Mouse (Mus musculus) embryonic fibroblast, embryonic 13.5 days (primary cell): ENCODE results near the gene Cntnap2. TPM values are rescaled to one million over a fixed set of nuclear protein-coding genes. Genes with fewer than 3 reads are reported as not detected.

Experiments
- H3K27ac ChIP-seq: 2 replicates; pipeline ENCODE4 v1.5.1; 2012; ENCODE audit warnings: low read length, control low read depth, inconsistent platforms; ENCODE audit not compliant: insufficient read depth
- H3K4me1 ChIP-seq: 2 replicates; pipeline ENCODE4 v1.6.1; 2011; ENCODE audit warnings: low read length; ENCODE audit not compliant: control insufficient read depth, insufficient read depth
- H3K4me3 ChIP-seq: 2 replicates; pipeline ENCODE4 v1.5.1; 2011; ENCODE audit warnings: mild to moderate bottlenecking, control low read depth, low read length; ENCODE audit not compliant: insufficient read depth
- CTCF ChIP-seq: IDR thresholded peaks from 2 replicates; pipeline ENCODE4 v1.5.1; 2011; ENCODE audit warnings: mild to moderate bottlenecking, control low read depth, low read length, moderate library complexity, borderline replicate concordance; ENCODE audit not compliant: insufficient read depth
- POLR2A ChIP-seq: IDR thresholded peaks from 2 replicates; pipeline ENCODE4 v1.6.1; 2011; ENCODE audit warnings: low read depth, mild to moderate bottlenecking, control low read depth, low read length, moderate library complexity
- polyA plus RNA-seq: library from polyadenylated mRNA; stranded (reverse); fragments of >200 nt; gene quantifications from 2 replicates; pipeline ENCODE4 v1.2.4, GENCODE M21; 2011; ENCODE audit warnings: low read depth; ENCODE audit not compliant: missing spikeins, insufficient read length

Cntnap2 gene
- polyA plus RNA-seq, 1 experiment: 0.09 TPM

DNA sequence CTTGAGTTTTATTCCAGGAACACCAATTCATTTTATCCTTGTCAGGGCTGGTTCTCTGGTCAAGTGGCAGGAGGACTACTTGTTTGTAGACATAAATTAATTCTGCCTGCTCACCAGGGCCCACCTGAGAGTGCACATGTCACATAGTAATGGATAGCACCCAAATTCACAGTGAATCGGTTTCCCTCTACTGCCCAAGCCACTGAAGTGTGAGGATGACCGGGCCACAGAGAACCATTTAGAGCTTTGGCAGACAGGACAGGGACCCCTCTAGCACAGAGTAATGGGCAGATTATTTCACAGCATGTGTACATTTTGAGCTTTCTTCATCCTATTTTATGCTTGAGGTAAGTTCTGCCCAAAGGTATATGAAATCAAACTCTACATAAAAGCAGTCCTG lies 920.0 kb downstream of the Cntnap2 start:
- Histone ChIP-seq H3K27ac (no peak overlapping the region), H3K4me3 (no peak overlapping the region), H3K4me1 (no peaks in the 10 kb centered on the region)
- TF ChIP-seq POLR2A (no peak), CTCF (no peak)

DNA sequence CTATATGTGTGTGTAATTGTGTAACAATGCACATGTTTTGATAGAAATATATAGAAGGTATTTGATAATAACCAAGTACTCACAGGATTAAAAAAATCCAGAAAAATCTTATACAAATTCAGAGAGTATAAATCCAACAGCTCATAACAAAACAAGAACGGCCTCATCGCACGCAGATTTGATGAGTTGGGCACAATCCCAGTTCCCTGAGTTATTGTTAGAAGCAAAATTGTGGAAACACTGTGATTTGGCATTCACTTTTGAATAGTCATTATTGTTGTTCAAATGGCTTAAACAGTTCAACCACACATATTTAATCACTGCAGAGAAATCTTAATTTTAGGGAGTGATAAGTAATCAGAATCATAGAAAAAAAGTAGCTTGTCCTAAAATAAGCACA lies 928.9 kb downstream of the Cntnap2 start:
- H3K4me1 ChIP-seq: no peaks in the 10 kb centered on the region
- TF ChIP-seq CTCF: no peak
- no peak for TF ChIP-seq POLR2A
- H3K27ac ChIP-seq: no peak overlapping the region
- no peak overlapping the region for H3K4me3 ChIP-seq

DNA sequence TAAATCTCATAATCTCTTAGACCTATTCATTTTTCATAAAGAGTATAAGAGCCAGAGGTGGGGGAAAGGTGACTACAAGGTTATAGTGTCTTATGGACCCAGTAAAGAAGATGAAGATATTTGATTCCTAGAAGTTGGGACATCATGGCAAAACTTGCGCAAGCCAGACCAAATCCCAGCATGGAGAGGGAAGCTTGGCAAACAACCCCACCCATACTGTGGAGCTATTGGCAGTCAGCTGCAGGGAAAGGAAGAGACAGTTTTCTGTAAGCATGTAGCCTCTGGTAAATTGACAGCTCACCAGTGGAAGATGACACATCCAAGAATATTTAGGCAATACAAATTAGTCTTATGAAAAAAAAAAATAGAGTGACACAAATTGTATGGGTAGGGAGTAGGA lies 931.9 kb downstream of the Cntnap2 start:
- no peak overlapping the region for H3K4me3 ChIP-seq
- no peaks in the 10 kb centered on the region for H3K4me1 ChIP-seq
- TF ChIP-seq POLR2A (no peak), CTCF (no peak)
- H3K27ac ChIP-seq: no peak overlapping the region

DNA sequence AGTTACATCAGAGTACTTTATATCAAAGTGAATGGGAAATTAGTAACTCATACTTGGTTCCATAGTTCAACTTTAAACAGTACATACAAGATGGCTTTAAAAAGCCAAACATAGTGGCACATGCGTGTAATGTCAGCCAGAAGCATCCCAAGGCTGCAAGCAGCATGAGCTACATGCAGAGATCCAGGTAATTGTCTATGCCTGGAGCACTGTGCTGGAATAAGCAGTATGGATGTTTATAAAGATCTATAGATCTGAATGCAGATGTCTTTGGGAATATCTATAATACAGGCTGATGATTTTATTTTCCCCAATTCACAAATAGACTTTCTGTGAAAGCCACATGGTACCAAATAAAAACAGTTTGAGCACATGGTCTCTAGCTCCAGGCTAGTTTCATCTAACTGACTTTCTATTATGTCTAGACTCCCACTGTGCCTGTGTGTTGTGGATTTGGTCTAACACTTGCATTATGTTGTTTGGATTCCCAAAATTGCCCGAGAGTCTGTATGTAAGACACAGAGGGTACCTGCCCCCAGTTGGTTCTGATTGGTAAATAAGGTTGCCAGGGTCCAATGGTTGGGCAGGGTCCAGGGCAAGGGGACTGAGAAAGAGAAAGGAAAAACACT lies 963.5 kb downstream of the Cntnap2 start:
- TF ChIP-seq POLR2A (no peak), CTCF (no peak)
- no peak overlapping the region for H3K4me3 ChIP-seq
- no peaks in the 10 kb centered on the region for H3K4me1 ChIP-seq
- H3K27ac ChIP-seq: no peak overlapping the region

DNA sequence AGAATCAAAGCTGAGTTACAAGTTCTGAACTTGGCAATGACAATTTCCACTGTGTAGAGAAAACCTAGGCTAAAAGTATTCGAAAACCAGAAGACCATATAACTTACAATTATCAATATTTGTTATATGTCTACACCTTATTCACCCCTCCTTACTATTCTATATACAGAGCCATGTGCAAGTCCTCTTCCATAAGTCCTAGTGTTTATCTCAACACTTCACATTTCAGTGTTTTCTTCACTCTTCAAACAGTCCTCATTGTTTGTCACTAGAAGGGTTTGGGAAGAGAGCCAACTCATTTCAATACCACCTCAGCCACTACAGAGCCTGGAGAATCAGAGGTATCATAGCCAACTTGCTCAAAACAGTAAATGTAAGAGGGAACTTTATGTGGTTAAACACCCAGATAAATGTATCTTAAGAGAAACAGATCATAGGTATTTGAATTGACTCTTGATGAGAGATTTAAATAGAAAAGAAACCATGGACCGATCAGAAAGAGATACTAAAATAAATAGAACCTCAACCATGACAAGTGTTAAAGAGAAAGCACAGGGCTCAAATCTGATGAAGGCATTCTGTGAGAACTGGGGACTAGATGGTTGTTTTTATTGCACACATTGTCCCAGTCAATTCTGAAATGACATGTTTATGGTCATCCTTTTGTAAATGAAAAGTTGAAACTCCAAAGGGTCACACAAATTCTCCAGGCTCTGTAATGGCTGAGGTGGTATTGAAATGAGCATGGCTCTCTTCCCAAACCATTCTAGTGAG lies 972.9 kb downstream of the Cntnap2 start:
- H3K4me1 ChIP-seq: no peaks in the 10 kb centered on the region
- no peak for TF ChIP-seq CTCF
- TF ChIP-seq POLR2A: no peak
- no peak overlapping the region for H3K27ac ChIP-seq
- H3K4me3 ChIP-seq: no peak overlapping the region

DNA sequence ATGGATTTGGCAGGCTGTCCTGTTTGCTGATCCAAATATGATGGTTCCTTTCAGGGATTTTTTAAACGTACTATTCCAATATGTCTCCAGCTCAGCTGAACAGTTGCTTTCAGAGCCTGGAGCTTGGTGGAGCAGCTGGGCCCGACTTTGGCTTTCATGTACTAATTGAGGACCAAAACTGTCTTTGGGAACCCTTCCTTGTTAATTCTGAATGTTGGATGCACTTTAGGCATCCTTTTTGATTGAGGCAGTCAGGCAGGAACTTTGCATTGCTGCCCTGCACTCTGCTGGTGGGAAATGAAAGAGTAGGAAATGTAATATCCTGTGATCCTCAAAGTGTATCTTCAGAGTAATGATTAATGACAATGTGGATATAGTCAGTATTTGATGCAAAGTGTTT lies 974.0 kb downstream of the Cntnap2 start:
- no peak for TF ChIP-seq CTCF
- TF ChIP-seq POLR2A: no peak
- Histone ChIP-seq H3K27ac (no peak overlapping the region), H3K4me1 (no peaks in the 10 kb centered on the region), H3K4me3 (no peak overlapping the region)

DNA sequence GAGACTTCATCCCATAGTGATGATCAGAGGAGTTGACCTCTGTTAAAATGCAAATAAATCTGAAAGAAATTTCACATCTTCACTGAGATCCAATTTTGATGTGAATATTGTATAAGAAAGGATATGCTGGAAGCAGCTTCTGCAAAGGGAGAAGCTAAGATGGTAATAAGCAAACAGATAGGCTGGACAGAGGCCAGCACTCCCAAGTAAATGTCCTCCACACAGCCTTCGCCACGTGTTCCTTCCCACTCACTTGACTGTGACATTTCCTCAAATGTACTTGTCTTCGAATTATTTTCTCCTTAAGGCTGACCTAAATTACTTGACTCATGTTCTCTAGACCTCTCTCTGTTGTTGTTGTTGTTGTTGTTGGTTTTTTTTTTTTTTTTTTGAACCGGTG lies 981.5 kb downstream of the Cntnap2 start:
- Histone ChIP-seq H3K4me1 (no peaks in the 10 kb centered on the region), H3K27ac (no peak overlapping the region), H3K4me3 (no peak overlapping the region)
- TF ChIP-seq POLR2A (no peak), CTCF (no peak)

DNA sequence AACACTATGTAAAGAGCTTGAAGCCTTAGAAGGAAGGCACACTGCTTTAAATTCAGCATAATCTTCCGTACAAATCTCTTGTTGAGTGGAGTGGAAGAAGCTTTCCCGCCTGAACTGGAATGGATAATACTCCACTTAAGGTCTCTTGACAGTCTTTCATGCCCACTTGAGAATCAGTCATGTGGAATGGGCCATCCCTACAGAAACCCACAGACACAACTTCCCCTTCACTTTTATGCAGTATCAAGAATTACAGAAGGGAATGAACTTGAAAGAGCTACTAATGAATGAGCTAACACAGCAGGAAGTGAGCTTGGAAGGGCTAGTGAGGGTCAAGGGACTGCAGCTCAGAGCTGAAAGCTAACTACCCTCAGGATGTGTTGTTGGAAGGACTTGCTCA lies 1021.1 kb downstream of the Cntnap2 start:
- Histone ChIP-seq H3K4me3 (no peak overlapping the region), H3K4me1 (peaks cover 4% of the 10 kb centered on the region; the same call in 1 of the 2 replicates), H3K27ac (peak overlapping the region; percentile 72)
- TF ChIP-seq CTCF (no peak), POLR2A (no peak)

DNA sequence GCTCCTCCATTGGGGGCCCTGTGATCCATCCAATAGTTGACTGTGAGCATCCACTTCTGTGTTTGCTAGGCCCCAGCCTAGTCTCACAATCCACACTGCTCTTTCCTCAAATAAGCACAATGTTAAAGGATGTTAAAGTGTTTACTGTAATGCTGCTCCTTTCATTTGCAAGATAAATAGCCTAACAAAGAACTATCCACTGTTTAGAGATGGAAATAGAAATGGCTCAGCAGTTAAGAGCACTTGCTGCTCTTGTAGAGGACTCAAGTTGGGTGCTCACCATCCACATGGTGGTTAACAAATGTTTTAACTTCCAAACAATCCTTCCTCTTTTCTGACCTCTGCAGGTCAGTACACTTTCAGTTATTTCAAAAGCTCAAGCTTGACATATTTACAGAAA lies 1022.3 kb downstream of the Cntnap2 start:
- TF ChIP-seq CTCF: no peak
- TF ChIP-seq POLR2A: no peak
- Histone ChIP-seq H3K4me3 (no peak overlapping the region), H3K4me1 (peaks cover 4% of the 10 kb centered on the region; the same call in 1 of the 2 replicates), H3K27ac (no peak overlapping the region)

DNA sequence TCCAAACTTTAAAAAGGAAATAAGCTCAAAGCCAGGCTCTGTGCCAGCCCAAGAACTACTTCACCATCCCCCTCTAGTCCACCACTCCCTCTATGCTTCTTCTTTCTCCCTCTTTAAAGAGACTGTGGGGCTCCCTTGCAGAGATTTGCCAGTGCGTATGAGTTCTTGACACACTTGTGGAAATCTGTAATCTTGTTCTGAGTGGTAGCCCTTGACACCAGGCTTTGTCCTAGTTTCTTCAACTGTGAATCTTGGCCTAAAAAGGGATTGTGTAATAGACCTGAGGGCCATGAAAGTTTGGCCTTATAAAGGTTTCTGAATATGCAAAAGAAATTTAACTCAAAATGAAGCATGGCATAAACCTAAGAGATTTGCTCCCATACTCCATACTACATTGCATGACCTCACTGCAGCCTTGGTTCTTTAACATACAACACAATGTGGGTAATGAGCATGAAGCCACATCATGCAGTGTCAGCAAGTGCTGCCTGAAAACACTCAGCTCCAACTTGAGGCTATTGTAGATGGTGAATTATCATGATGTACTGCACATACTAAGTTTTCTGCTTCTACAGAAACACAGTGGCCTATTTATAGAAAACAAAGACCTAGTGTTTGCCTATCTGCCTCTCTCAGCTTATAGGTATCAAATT lies 1084.2 kb downstream of the Cntnap2 start:
- no peak overlapping the region for H3K4me3 ChIP-seq
- no peak for TF ChIP-seq CTCF
- no peak for TF ChIP-seq POLR2A
- no peaks in the 10 kb centered on the region for H3K4me1 ChIP-seq
- H3K27ac ChIP-seq: no peak overlapping the region
